In the genomic region with DNA sequence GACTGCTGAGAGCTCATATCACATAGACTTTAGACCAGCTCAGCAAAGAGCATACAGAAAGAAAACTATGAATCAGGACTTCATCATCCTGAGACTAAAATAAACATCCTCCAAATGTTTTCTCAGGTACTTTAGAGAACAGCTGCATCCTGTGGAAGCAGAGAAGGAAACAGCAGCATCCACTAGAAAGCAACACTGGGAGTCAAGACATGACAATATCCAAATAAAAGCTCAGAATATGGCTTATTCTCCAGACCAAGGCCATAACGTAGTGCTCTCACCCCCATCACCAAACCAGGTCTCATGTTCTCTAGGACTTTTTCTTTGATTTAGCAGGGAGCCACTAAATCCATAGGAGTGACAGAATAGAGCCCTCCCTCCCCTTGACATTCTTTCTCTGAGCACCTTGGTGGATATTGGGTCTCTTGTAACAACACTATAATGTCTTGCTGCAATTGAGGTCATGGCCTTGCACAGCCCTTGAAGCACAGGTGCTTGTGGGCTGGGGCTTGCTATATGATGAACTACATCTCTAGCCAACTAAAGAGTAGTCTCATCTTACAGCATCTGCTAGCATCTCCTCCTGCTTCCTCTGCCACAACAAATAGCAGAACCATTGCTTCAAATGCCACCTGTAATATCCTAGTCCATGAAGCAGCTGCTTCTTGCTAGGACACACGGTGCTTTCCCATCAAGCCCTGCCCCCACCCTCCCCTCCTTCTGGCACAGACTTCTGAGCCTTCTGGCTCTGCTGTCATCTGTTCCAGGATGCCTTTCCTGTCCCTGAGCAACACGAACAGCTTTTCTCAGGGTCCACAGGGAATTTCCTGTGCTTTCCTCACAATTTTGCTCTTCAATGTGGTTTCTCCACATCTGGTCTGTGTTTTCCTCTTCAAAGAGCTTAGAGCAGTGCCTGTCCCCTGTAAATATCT, we compare ENCODE assay signal across 9 mouse cellular contexts.
A peak's percentile ranks its signal among the peaks of the same experiment; 100 is the strongest.
DNase-seq lines count a peak whose midpoint lies in the region; ATAC-seq lines count a peak whose summit lies in the region.
"Had no signal": no experiment of that assay in that cellular context is flagged by ENCODE, and none has a peak within 500 bp of the region (broad histone marks: within the 10 kb centered on the region; RNA-seq: fewer than 3 reads in every experiment).

No protein-coding gene starts in this region.

- H3K4me1 ChIP-seq in neural tube, embryonic 15.5 days, result 0 out of 2 replicates have a peak, but pooled peaks cover 4% of the 10 kb centered on the region

- no peaks in the 10 kb centered on the region for H3K36me3 ChIP-seq in neural tube, embryonic 15.5 days

- WGBS in neural tube, embryonic 15.5 days, result 43% methylated on average over 3 of the region's 3 CpGs

- peak; percentile 23 for DNase-seq in layer of hippocampus, adult 11-12 months (ENCODE audit: low spot score)
- no peak for DNase-seq in layer of hippocampus, postnatal 25 days (ENCODE audit: extremely low spot score in 1 of 2, low spot score in 1 of 2)
- DNase-seq in embryo, embryonic 11.5 days (ENCODE audit: low read depth, low spot score), result peak; percentile 49
- DNase-seq in gastrocnemius, postnatal 25 days, result peak; percentile 59
- DNase-seq in kidney, postnatal 10 days, result peak; percentile 68
- no peak for DNase-seq in ovary, postnatal 36 days (ENCODE audit: low spot score)
- no peak for DNase-seq in urinary bladder, postnatal 36 days (ENCODE audit: low spot score in 2 of 2)

- ATAC-seq in neural tube, embryonic 15.5 days (ENCODE audit: low FRiP score), result peak; percentile 75
- ATAC-seq: Patski had no signal

- H3K9ac ChIP-seq in neural tube, embryonic 15.5 days (replicated peaks), result no peak overlapping the region

- H3K27me3 ChIP-seq in neural tube, embryonic 15.5 days (replicated peaks), result no peaks in the 10 kb centered on the region

- H3K9me3 ChIP-seq in neural tube, embryonic 15.5 days (replicated peaks), result no peaks in the 10 kb centered on the region

- peak overlapping the region; percentile 49 for H3K27ac ChIP-seq in neural tube, embryonic 15.5 days (replicated peaks)

- H3K4me2 ChIP-seq in neural tube, embryonic 15.5 days, result no peak overlapping the region

- no peak overlapping the region for H3K4me3 ChIP-seq in neural tube, embryonic 15.5 days (replicated peaks)

Comparison
In these comparisons a context has a peak if more than half of its experiments do, and no peak if none do; other contexts are left out.
1. DNase-seq: peak in layer of hippocampus, adult 11-12 months (single experiment), embryo, embryonic 11.5 days (single experiment), gastrocnemius, postnatal 25 days (single experiment) and kidney, postnatal 10 days (single experiment); none in layer of hippocampus, postnatal 25 days (0 of 2), ovary, postnatal 36 days (single experiment) and urinary bladder, postnatal 36 days (0 of 2).